Mouse (Mus musculus) CD4-positive, CD25-positive, alpha-beta regulatory T cell, adult 4 months (primary cell): Measurements from ENCODE around the gene Fbxl16. TPM values are rescaled to one million over a fixed set of nuclear protein-coding genes. Genes with fewer than 3 reads are reported as not detected.
A peak's percentile ranks its signal among the peaks of the same experiment; 100 is the strongest.

Experiments used
- ATAC-seq: one replicate; pipeline ENCODE4 v1.8.0; 2017
- polyA plus RNA-seq, 2 experiments: library from polyadenylated mRNA; unstranded; fragments of 100-300 nt; shearing (Covaris generic); gene quantifications; one replicate each; pipeline ENCODE4 v1.2.1; 2017

Fbxl16 gene
- polyA plus RNA-seq, 2 experiments from 2014 or later: not detected

- ATAC-seq: no peak
These were observed 20.7 kb downstream of the Fbxl16 start for GRCm38 (mm10) chr17:25829558-25830017.

GRCm38 (mm10) chr17:25830200-25830753 is 21.4 kb downstream of the Fbxl16 start:
- ATAC-seq: no peak

- no peak for ATAC-seq
These were observed 22.0 kb downstream of the Fbxl16 start for GRCm38 (mm10) chr17:25830806-25831431.

- ATAC-seq: no peak
These were observed 22.8 kb downstream of the Fbxl16 start for GRCm38 (mm10) chr17:25831451-25832281.

GRCm38 (mm10) chr17:25832436-25833290 is 23.8 kb downstream of the Fbxl16 start:
- peak; percentile 93 for ATAC-seq

- peak; percentile 21 for ATAC-seq
These were observed 24.4 kb downstream of the Fbxl16 start, which contains the start of gene Stub1 for GRCm38 (mm10) chr17:25833291-25833663. Gene Stub1 (minus strand): TSS chr17:25833404.

GRCm38 (mm10) chr17:25833961-25834594 is 25.2 kb downstream of the Fbxl16 start:
- ATAC-seq: no peak

GRCm38 (mm10) chr17:25834595-25835222 is 25.8 kb downstream of the Fbxl16 start:
- ATAC-seq: no peak

- no peak for ATAC-seq
These were observed 26.4 kb downstream of the Fbxl16 start for GRCm38 (mm10) chr17:25835301-25835700.

GRCm38 (mm10) chr17:25835816-25836215 is 26.9 kb downstream of the Fbxl16 start:
- no peak for ATAC-seq

- ATAC-seq: no peak
These were observed 27.7 kb downstream of the Fbxl16 start for GRCm38 (mm10) chr17:25836397-25837075.

- ATAC-seq: no peak
These were observed 28.2 kb downstream of the Fbxl16 start, which contains the start of gene Rhbdl1 for GRCm38 (mm10) chr17:25837076-25837410. Gene Rhbdl1 (minus strand): TSS chr17:25837295.

GRCm38 (mm10) chr17:25837533-25837932 is 28.6 kb downstream of the Fbxl16 start:
- ATAC-seq: no peak

- no peak for ATAC-seq
These were observed 30.0 kb downstream of the Fbxl16 start for GRCm38 (mm10) chr17:25838904-25839303.

GRCm38 (mm10) chr17:25839455-25840235 is 30.8 kb downstream of the Fbxl16 start:
- ATAC-seq: no peak

- ATAC-seq: no peak
These were observed 31.6 kb downstream of the Fbxl16 start for GRCm38 (mm10) chr17:25840519-25840918.

- no peak for ATAC-seq
These were observed 32.4 kb downstream of the Fbxl16 start, which contains the start of gene Gm20683 for GRCm38 (mm10) chr17:25841117-25841880. Gene Gm20683 (minus strand): TSS chr17:25841763.

- ATAC-seq: no peak
These were observed 33.6 kb downstream of the Fbxl16 start for GRCm38 (mm10) chr17:25842509-25842908.

GRCm38 (mm10) chr17:25843122-25843521 is 34.2 kb downstream of the Fbxl16 start:
- ATAC-seq: no peak
